Mouse (Mus musculus): ENCODE data around the gene Lcn2. TPM values are rescaled to one million over a fixed set of nuclear protein-coding genes. Genes with fewer than 3 reads are reported as not detected.

Lcn2 gene
- polyA plus RNA-seq, 1 experiment from 2014 or later, result 1.3 TPM

DNA sequence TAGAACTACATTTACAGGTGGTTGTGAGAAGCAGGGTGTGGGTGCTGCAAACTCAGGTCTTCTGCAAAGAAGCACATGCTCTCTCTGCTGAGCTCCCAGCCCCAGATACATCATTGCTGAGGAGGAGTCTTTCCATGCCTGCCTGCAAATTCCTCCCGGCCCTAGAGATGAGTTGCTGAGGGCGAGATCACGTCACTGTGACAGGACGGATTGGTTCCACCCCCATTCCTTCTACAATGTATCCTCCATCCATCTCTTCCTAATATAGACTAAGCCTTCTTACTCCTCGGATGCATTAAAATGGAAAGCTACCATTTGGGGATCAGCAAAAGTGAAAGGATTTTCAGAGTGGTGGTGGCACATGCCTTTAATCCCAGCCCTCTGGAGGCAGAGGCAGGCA, 37.5 kb upstream of the Lcn2 start:
- ATAC-seq (ENCODE audit: low FRiP score), result no peak
- peaks cover 59% of the 10 kb centered on the region for H3K4me1 ChIP-seq (replicated peaks; ENCODE audit: control insufficient read depth, insufficient read depth, low read length)
- 76% methylated on average over 5 of the region's 5 CpGs for WGBS

DNA sequence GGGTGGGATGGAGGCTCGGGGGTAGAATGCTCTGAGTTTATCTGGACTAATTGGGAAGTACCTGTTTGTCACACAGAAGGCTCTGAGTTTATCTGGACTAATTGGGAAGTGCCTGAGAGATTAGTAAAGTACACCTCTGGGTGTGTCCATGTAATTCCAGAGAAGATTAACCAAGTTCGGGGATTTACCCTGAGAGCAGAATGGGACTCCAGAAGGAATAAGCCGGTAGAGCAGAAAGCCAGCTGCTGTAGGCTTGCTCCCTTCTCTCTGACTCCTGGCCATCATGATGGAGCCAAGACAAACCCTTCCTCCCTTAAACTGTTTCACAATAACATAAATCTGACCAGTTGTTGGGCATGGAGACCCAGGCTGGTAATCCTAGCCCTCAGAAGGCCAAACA, 36.7 kb upstream of the Lcn2 start:
- H3K9me3 ChIP-seq (ENCODE audit: control insufficient read depth, low read length), result no peaks in the 10 kb centered on the region
- no peak overlapping the region for H3K4me3 ChIP-seq (replicated peaks; ENCODE audit: low read length)
- DNase-seq (ENCODE audit: low spot score) (no peak), ATAC-seq (ENCODE audit: low FRiP score) (no peak)
- WGBS, result 72% methylated on average over 3 of the region's 3 CpGs
- peaks cover 19% of the 10 kb centered on the region for H3K36me3 ChIP-seq (replicated peaks; ENCODE audit: control insufficient read depth, insufficient read depth)
- H3K4me1 ChIP-seq (replicated peaks; ENCODE audit: control insufficient read depth, insufficient read depth, low read length), result peaks cover 51% of the 10 kb centered on the region
- no peak overlapping the region; the same call in 1 of the 2 replicates for H3K4me2 ChIP-seq (replicated peaks)
- peak overlapping the region; percentile 83; the same call in 1 of the 2 replicates for H3K27ac ChIP-seq
- H3K9ac ChIP-seq, result peak overlapping the region; percentile 13; the same call in 1 of the 2 replicates
- no peaks in the 10 kb centered on the region for H3K27me3 ChIP-seq (ENCODE audit: control insufficient read depth, insufficient read depth, low read length)

More for the DNA sequence above, 37.5 kb upstream of the Lcn2 start:
- Histone ChIP-seq H3K4me3 (replicated peaks; ENCODE audit: low read length) (no peak overlapping the region), H3K9ac (no peak overlapping the region), H3K4me2 (replicated peaks) (no peak overlapping the region), H3K27ac (no peak overlapping the region), H3K36me3 (replicated peaks; ENCODE audit: control insufficient read depth, insufficient read depth) (peaks cover 11% of the 10 kb centered on the region), H3K27me3 (ENCODE audit: control insufficient read depth, insufficient read depth, low read length) (no peaks in the 10 kb centered on the region), H3K9me3 (ENCODE audit: control insufficient read depth, low read length) (no peaks in the 10 kb centered on the region)
- DNase-seq (ENCODE audit: low spot score), result no peak

DNA sequence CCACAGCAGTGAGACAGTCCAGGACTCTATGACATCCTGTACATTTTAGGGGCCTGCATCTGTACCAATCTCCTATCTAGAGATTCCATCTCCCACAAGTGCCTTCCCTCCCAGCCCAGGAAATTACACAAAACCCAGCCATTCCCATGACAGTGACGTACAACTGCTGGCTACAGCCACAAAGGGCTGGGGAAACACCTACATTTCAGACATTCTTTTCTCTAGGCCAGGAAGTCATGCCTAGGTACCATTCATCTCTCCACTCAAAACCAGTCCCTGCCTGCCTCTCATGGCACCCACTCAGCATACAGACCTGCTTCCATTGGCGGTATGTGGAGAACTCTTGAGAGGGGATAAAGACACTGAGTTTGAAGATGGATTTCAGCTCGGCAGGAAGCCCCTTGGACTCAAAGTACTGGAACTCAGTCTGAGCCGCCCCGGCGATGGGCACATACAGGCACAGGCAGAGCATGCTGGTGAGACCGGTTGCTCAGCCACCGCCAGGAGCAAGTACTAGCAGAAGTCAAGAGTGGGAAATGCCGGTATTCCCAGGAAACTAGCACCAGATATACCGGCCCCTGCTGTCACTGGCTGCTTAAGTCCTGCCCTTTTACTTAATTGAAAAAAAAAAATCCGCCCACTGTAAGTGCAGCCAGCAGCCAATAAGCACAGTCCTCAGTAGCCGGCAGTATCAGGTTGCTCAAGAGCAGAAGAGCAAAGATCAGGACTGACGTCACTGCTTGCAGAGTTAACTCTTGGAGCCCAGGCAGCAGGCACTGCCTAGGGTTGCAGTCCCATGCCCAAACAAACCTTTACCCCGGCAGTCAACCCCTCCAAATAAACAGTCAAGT, 35.7 kb upstream of the Lcn2 start:
- Histone ChIP-seq H3K4me1 (replicated peaks; ENCODE audit: control insufficient read depth, insufficient read depth, low read length) (peaks cover 41% of the 10 kb centered on the region), H3K27ac (peak overlapping the region; percentile 83)
- WGBS, result 1% methylated on average over 14 of the region's 14 CpGs

DNA sequence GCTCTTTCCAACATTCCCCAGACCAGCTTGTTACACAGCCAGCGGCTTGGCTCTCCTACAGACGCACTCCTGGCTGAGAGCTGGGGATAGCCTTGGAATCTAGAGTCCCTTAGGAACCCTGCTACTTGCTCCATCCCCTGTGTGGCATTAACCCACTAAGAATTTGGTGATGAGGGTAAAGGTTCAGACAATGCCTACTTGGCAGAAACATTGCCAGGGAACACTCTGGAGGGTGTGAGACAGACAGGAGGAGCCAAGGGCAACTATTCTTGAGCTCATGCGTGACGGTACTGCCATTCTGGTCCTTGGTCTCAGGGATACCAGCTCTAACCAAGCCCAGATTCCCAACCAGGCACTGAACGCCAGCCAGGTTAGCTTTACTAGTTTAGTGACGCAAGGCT, 33.8 kb upstream of the Lcn2 start:
- WGBS, result 94% methylated on average over 6 of the region's 6 CpGs
- H3K9me3 ChIP-seq (ENCODE audit: control insufficient read depth, low read length), result no peaks in the 10 kb centered on the region
- no peak overlapping the region for H3K9ac ChIP-seq
- peaks cover 27% of the 10 kb centered on the region for H3K4me1 ChIP-seq (replicated peaks; ENCODE audit: control insufficient read depth, insufficient read depth, low read length)
- ATAC-seq (ENCODE audit: low FRiP score), result no peak
- no peak overlapping the region for H3K4me2 ChIP-seq (replicated peaks)
- H3K27ac ChIP-seq, result no peak overlapping the region
- no peaks in the 10 kb centered on the region for H3K27me3 ChIP-seq (ENCODE audit: control insufficient read depth, insufficient read depth, low read length)
- H3K4me3 ChIP-seq (replicated peaks; ENCODE audit: low read length), result no peak overlapping the region
- H3K36me3 ChIP-seq (replicated peaks; ENCODE audit: control insufficient read depth, insufficient read depth), result peaks cover 48% of the 10 kb centered on the region
- DNase-seq (ENCODE audit: low spot score), result no peak

More for the DNA sequence above, 35.7 kb upstream of the Lcn2 start:
- Histone ChIP-seq H3K9me3 (ENCODE audit: control insufficient read depth, low read length) (no peaks in the 10 kb centered on the region), H3K27me3 (ENCODE audit: control insufficient read depth, insufficient read depth, low read length) (no peaks in the 10 kb centered on the region), H3K4me2 (replicated peaks) (peak overlapping the region; percentile 66), H3K36me3 (replicated peaks; ENCODE audit: control insufficient read depth, insufficient read depth) (peaks cover 30% of the 10 kb centered on the region), H3K9ac (peak overlapping the region; percentile 63), H3K4me3 (replicated peaks; ENCODE audit: low read length) (peak overlapping the region; percentile 34)
- peak; percentile 90 for ATAC-seq (ENCODE audit: low FRiP score)
- DNase-seq (ENCODE audit: low spot score), result peak; percentile 78

DNA sequence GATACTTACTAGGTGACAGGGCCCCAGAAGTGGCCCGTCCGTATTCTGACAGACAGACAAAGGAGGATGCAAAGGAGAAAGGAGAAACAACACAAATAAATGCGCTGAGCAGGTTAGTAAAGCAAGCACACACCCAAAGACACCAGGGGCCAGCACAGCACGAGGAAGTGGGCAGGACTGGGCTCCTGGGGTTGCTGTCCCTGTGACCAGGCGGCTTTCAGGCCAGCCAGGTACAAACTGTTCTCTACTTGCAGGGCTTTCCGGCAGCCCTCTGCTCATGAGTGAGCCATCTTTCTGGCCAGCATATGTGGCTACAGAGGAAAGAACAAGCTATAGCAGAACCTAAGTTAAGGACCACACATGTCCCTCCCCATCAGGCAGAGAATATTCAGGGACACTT, 32.6 kb upstream of the Lcn2 start:
- no peak overlapping the region for H3K9ac ChIP-seq
- no peak overlapping the region for H3K4me3 ChIP-seq (replicated peaks; ENCODE audit: low read length)
- H3K9me3 ChIP-seq (ENCODE audit: control insufficient read depth, low read length), result no peaks in the 10 kb centered on the region
- peaks cover 56% of the 10 kb centered on the region for H3K36me3 ChIP-seq (replicated peaks; ENCODE audit: control insufficient read depth, insufficient read depth)
- no peaks in the 10 kb centered on the region for H3K27me3 ChIP-seq (ENCODE audit: control insufficient read depth, insufficient read depth, low read length)
- DNase-seq (ENCODE audit: low spot score) (no peak), ATAC-seq (ENCODE audit: low FRiP score) (no peak)
- peaks cover 27% of the 10 kb centered on the region for H3K4me1 ChIP-seq (replicated peaks; ENCODE audit: control insufficient read depth, insufficient read depth, low read length)
- WGBS, result 88% methylated on average over 6 of the region's 6 CpGs
- no peak overlapping the region for H3K4me2 ChIP-seq (replicated peaks)
- no peak overlapping the region for H3K27ac ChIP-seq

DNA sequence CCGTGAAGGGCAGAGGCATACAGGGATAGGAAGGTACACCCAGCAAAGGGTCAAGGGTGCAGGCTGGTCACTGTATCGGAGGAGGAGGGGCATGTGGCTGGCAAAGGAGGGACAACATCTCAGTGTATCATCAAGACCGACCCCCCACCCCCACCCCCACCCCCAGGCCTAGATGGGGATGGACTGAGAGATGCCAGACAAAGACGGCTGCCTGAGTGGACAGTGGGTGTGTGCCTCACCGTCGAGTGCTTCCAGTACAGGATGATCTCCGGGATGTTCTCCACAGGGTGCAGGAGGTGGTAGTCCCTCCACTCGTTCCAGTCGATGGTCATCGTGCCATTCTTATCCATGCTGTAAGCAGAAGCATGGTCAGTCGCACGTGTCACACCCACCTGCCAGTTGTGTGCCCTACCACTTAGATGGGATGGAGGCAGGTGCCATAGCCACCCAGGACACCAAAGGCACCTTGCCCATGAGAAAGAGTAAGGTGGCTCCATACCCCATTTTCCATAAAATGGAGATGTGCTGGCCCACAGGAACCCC, 32.1 kb upstream of the Lcn2 start:
- Histone ChIP-seq H3K4me1 (replicated peaks; ENCODE audit: control insufficient read depth, insufficient read depth, low read length) (peaks cover 27% of the 10 kb centered on the region), H3K4me2 (replicated peaks) (no peak overlapping the region), H3K27ac (no peak overlapping the region), H3K9me3 (ENCODE audit: control insufficient read depth, low read length) (no peaks in the 10 kb centered on the region), H3K4me3 (replicated peaks; ENCODE audit: low read length) (no peak overlapping the region), H3K27me3 (ENCODE audit: control insufficient read depth, insufficient read depth, low read length) (no peaks in the 10 kb centered on the region), H3K36me3 (replicated peaks; ENCODE audit: control insufficient read depth, insufficient read depth) (peaks cover 62% of the 10 kb centered on the region), H3K9ac (no peak overlapping the region)
- DNase-seq (ENCODE audit: low spot score) (no peak), ATAC-seq (ENCODE audit: low FRiP score) (no peak)
- 91% methylated on average over 12 of the region's 12 CpGs for WGBS

DNA sequence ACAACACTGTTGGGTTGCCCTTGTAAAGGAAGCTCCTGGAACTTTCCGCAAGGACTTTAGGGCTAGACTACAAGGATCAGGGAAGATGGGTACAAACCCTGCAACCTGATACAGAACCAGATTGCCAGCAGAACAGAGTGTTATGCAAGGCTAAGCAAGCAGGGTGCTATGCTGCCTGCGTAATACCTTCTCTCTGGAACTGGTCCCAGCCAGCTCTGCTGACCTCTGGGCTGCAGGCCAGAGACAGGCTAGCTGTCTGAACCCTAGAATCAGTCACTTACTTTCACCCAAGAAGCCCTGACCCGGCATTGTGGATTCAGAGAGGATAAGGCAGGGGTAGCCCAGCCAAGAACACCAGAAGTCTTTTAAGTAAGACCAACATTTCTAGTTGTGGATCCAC, 31.3 kb upstream of the Lcn2 start:
- 86% methylated on average over 3 of the region's 3 CpGs for WGBS
- no peak overlapping the region for H3K9ac ChIP-seq
- DNase-seq (ENCODE audit: low spot score), result no peak
- no peak overlapping the region for H3K27ac ChIP-seq
- H3K4me3 ChIP-seq (replicated peaks; ENCODE audit: low read length), result no peak overlapping the region
- H3K4me2 ChIP-seq (replicated peaks), result no peak overlapping the region
- no peak for ATAC-seq (ENCODE audit: low FRiP score)
- peaks cover 19% of the 10 kb centered on the region for H3K4me1 ChIP-seq (replicated peaks; ENCODE audit: control insufficient read depth, insufficient read depth, low read length)
- no peaks in the 10 kb centered on the region for H3K27me3 ChIP-seq (ENCODE audit: control insufficient read depth, insufficient read depth, low read length)
- no peaks in the 10 kb centered on the region for H3K9me3 ChIP-seq (ENCODE audit: control insufficient read depth, low read length)
- H3K36me3 ChIP-seq (replicated peaks; ENCODE audit: control insufficient read depth, insufficient read depth), result peaks cover 69% of the 10 kb centered on the region

DNA sequence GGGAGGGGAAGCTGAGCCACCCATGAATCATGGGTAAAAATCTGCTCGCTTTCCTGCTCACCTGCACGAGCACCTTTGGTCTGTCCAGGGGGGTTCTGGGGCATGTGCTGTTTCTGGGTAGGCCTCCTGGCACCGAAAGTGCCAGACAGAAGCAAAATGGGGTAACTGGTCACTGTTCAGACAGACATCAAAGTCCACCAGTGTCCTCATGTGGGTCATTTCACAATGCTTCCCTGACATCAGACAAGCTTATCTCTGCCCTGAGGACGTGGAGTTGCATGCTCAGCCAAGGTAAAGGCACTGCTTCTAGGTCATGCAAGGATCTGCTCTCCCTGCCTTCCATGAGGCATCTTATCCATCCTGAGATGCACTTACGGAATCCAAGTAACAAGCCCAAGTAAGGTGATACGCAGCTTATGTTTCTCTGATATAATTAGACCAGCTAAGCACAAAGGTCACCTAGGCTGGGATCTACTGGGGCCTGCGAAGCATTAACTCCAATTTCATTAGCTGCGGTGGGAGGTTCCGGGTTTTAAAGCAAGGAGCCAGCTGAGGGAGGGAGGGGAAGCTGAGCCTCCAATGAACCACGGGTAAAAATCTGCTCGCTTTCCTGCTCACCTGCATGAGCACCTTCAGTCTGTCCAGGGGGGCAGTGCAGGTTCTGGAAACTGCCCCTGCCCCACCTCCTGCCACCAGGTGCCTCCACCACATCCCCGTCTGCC, 30.5 kb upstream of the Lcn2 start:
- H3K4me2 ChIP-seq (replicated peaks), result no peak overlapping the region
- no peak overlapping the region for H3K9ac ChIP-seq
- WGBS, result 90% methylated on average over 12 of the region's 12 CpGs
- H3K4me3 ChIP-seq (replicated peaks; ENCODE audit: low read length), result no peak overlapping the region
- no peak for ATAC-seq (ENCODE audit: low FRiP score)
- no peaks in the 10 kb centered on the region for H3K27me3 ChIP-seq (ENCODE audit: control insufficient read depth, insufficient read depth, low read length)
- peaks cover 75% of the 10 kb centered on the region for H3K36me3 ChIP-seq (replicated peaks; ENCODE audit: control insufficient read depth, insufficient read depth)
- H3K27ac ChIP-seq, result no peak overlapping the region
- DNase-seq (ENCODE audit: low spot score), result no peak
- H3K9me3 ChIP-seq (ENCODE audit: control insufficient read depth, low read length), result no peaks in the 10 kb centered on the region
- peaks cover 12% of the 10 kb centered on the region for H3K4me1 ChIP-seq (replicated peaks; ENCODE audit: control insufficient read depth, insufficient read depth, low read length)

DNA sequence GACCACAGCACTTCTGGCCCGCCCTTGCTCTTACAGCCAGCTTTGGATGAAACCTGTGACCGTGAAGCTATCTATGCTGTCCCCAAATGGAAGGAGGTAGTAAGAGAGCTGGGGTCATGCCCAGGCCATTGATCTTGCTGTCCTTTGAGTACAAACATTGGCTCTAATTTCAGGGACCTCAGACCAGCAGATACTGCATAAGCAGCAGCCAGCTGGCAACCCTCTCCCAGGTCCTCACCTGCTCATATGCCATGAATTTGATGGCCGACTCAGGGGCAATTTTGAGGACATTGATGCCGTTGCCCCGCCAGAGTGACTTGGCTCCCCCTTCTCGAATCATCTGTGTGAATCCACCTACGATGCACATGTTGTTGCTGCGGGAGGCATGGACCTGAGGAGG, 29.4 kb upstream of the Lcn2 start:
- ATAC-seq (ENCODE audit: low FRiP score), result no peak
- Histone ChIP-seq H3K27me3 (ENCODE audit: control insufficient read depth, insufficient read depth, low read length) (no peaks in the 10 kb centered on the region), H3K9me3 (ENCODE audit: control insufficient read depth, low read length) (no peaks in the 10 kb centered on the region), H3K4me1 (replicated peaks; ENCODE audit: control insufficient read depth, insufficient read depth, low read length) (peaks cover under 1% of the 10 kb centered on the region; the same call in 1 of the 2 replicates), H3K36me3 (replicated peaks; ENCODE audit: control insufficient read depth, insufficient read depth) (peaks cover 75% of the 10 kb centered on the region), H3K4me2 (replicated peaks) (no peak overlapping the region), H3K4me3 (replicated peaks; ENCODE audit: low read length) (no peak overlapping the region), H3K9ac (no peak overlapping the region), H3K27ac (no peak overlapping the region)
- WGBS, result 93% methylated on average over 8 of the region's 8 CpGs
- no peak for DNase-seq (ENCODE audit: low spot score)
